Mouse (Mus musculus): Measurements from ENCODE around the gene Lrch1. TPM values are rescaled to one million over a fixed set of nuclear protein-coding genes. Genes with fewer than 3 reads are reported as not detected.

The Lrch1 gene
- polyA plus RNA-seq, 2 experiments = 2.7 to 3.4 TPM

DNA sequence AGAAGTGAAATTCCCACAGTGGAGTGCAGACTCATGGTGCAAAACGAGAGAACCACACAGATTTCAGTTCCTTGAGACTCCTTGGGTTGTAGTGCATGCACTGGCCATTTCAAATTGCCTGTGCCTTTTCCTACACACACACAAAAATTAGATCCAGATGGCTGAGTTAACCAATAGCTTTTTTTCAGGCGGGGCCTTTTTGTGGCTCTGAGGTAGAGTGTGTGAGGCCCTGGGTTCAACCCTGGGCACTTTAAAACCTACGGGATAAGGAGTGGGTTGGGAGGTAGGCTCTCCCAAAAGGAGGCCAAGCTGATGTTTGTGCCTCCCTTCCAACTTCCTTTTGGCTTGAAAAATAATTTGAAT is 15.7 kb upstream of the Lrch1 start:
- H3K27ac ChIP-seq = no peak overlapping the region

DNA sequence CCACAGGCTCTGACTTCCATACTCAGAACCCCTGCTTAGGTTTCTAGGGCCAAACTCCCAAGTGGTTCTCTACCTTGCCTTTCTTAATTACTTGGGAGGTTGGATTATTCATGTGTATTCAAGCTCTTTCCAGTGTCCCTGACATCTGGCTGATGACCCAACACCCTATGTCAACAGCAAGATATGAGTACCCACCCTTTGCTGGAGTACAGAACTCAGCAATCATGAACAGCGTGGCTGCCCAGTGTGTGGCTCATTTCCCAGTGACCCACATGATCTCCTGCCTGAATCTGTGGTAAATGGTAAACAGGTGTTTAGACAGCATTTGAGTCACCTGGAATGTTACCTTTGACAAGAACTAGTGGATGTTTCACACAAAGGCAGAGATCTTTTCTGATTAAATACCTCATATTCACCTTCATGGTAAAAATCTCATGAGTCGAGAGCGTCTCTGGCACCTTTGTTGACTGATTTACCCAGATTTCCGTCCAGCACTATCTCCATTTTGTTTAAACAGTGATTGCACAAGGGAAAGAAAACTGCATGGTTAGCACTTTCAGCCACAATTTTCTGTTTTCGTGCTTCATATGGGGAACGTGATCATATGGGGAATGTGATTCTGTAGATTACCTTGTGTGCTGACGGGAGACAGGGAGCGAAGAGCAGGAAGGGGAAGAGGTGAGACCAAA is 15.2 kb upstream of the Lrch1 start:
- Histone ChIP-seq H3K27me3 (ENCODE audit: control insufficient read depth, insufficient read depth, low read length) (no peaks in the 10 kb centered on the region), H3K4me3 (ENCODE audit: insufficient read depth in 1 of 2, low read depth in 2 of 2, low read length in 2 of 2) (no peak overlapping the region), H3K9ac (replicated peaks) (no peak overlapping the region), H3K4me2 (ENCODE audit: low read depth) (no peak overlapping the region), H3K27ac (no peak overlapping the region), H3K9me3 (ENCODE audit: control insufficient read depth, low read length) (no peaks in the 10 kb centered on the region), H3K36me3 (replicated peaks; ENCODE audit: control insufficient read depth, insufficient read depth, low read depth) (no peaks in the 10 kb centered on the region), H3K4me1 (replicated peaks; ENCODE audit: control insufficient read depth in 2 of 2, insufficient read depth in 2 of 2, low read length in 1 of 2) (peaks cover 0 to 10% of the 10 kb centered on the region in 2 experiments; a peak in 1 of 4 replicates)
- no peak for DNase-seq (ENCODE audit: low read depth in 3 of 3, low spot score in 3 of 3)
- TF ChIP-seq EP300 (IDR thresholded peaks at IDR 0.05; ENCODE audit: low read depth) (no peak), CTCF (IDR thresholded peaks at IDR 0.05; ENCODE audit: low read depth) (no peak)
- ATAC-seq (ENCODE audit: insufficient read depth) = no peak
- WGBS (ENCODE audit: insufficient replicate concordance) = 60% methylated on average over 8 of the region's 8 CpGs

More for the DNA sequence above, 15.7 kb upstream of the Lrch1 start:
- TF ChIP-seq EP300 (IDR thresholded peaks at IDR 0.05; ENCODE audit: low read depth) = no peak
- TF ChIP-seq CTCF (IDR thresholded peaks at IDR 0.05; ENCODE audit: low read depth) = no peak
- DNase-seq (ENCODE audit: low read depth in 3 of 3, low spot score in 3 of 3) = no peak
- 55% methylated on average over 3 of the region's 3 CpGs for WGBS (ENCODE audit: insufficient replicate concordance)
- no peak overlapping the region for H3K4me2 ChIP-seq (ENCODE audit: low read depth)
- H3K4me1 ChIP-seq (replicated peaks; ENCODE audit: control insufficient read depth in 2 of 2, insufficient read depth in 2 of 2, low read length in 1 of 2) = peaks cover 0 to 10% of the 10 kb centered on the region in 2 experiments; a peak in 1 of 4 replicates
- no peaks in the 10 kb centered on the region for H3K9me3 ChIP-seq (ENCODE audit: control insufficient read depth, low read length)
- H3K36me3 ChIP-seq (replicated peaks; ENCODE audit: control insufficient read depth, insufficient read depth, low read depth) = no peaks in the 10 kb centered on the region
- no peak overlapping the region for H3K4me3 ChIP-seq (ENCODE audit: insufficient read depth in 1 of 2, low read depth in 2 of 2, low read length in 2 of 2)
- H3K27me3 ChIP-seq (ENCODE audit: control insufficient read depth, insufficient read depth, low read length) = no peaks in the 10 kb centered on the region
- ATAC-seq (ENCODE audit: insufficient read depth) = no peak
- H3K9ac ChIP-seq (replicated peaks) = no peak overlapping the region

DNA sequence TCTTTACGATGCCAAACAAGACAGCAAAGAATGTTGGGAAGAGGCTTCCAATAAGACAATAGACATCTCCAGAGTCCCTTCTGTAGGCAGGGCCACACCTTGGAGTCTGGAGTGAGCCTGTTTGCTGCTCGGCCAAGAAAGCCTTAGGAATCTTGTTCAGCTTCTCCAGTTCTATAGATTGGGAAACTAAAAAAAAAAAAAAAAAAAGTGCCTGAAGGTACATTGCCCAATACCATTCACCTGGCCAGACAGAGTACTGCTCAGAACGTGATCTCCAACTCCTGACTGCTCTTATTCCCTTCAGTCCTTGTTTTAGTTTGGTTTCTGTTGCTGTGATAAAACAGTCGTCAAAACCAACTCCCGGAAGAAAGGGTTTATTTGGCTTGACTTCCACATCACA is 12.9 kb upstream of the Lrch1 start:
- Histone ChIP-seq H3K9ac (replicated peaks) (no peak overlapping the region), H3K4me1 (replicated peaks; ENCODE audit: control insufficient read depth in 2 of 2, insufficient read depth in 2 of 2, low read length in 1 of 2) (peaks cover 0 to 10% of the 10 kb centered on the region in 2 experiments; a peak in 1 of 4 replicates), H3K27me3 (ENCODE audit: control insufficient read depth, insufficient read depth, low read length) (no peaks in the 10 kb centered on the region), H3K9me3 (ENCODE audit: control insufficient read depth, low read length) (no peaks in the 10 kb centered on the region), H3K4me3 (ENCODE audit: insufficient read depth in 1 of 2, low read depth in 2 of 2, low read length in 2 of 2) (no peak overlapping the region), H3K4me2 (ENCODE audit: low read depth) (no peak overlapping the region), H3K27ac (no peak overlapping the region), H3K36me3 (replicated peaks; ENCODE audit: control insufficient read depth, insufficient read depth, low read depth) (no peaks in the 10 kb centered on the region)
- 63% methylated on average over 5 of the region's 5 CpGs for WGBS (ENCODE audit: insufficient replicate concordance)
- TF ChIP-seq CTCF (IDR thresholded peaks at IDR 0.05; ENCODE audit: low read depth) = no peak
- no peak for TF ChIP-seq EP300 (IDR thresholded peaks at IDR 0.05; ENCODE audit: low read depth)
- DNase-seq (ENCODE audit: low read depth in 3 of 3, low spot score in 3 of 3) (no peak), ATAC-seq (ENCODE audit: insufficient read depth) (no peak)

DNA sequence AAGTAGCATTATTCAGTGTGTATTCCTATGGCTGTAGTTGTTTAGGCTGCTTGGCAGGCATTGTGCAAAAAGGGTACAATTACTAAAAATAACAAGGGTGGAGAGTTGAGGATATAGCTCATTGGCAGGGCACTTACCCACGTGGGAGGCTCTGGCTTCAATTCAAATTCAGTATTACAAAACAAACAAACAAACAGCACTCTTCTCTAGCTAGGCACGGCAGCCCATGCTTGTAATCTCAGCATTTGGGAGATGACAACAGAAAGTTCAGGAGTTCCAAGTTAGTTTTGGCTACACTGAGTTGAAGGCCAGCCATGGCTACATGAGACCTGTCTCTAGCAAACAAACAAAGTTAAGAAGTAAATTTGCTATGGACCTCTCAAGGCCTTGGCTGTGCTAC is 9.0 kb upstream of the Lrch1 start:
- Histone ChIP-seq H3K4me2 (ENCODE audit: low read depth) (no peak overlapping the region), H3K4me1 (replicated peaks; ENCODE audit: control insufficient read depth in 2 of 2, insufficient read depth in 2 of 2, low read length in 1 of 2) (no peaks in the 10 kb centered on the region), H3K9ac (replicated peaks) (no peak overlapping the region), H3K36me3 (replicated peaks; ENCODE audit: control insufficient read depth, insufficient read depth, low read depth) (no peaks in the 10 kb centered on the region), H3K27me3 (ENCODE audit: control insufficient read depth, insufficient read depth, low read length) (peaks cover 3% of the 10 kb centered on the region; the same call in 1 of the 2 replicates), H3K9me3 (ENCODE audit: control insufficient read depth, low read length) (no peaks in the 10 kb centered on the region), H3K4me3 (ENCODE audit: insufficient read depth in 1 of 2, low read depth in 2 of 2, low read length in 2 of 2) (no peak overlapping the region), H3K27ac (no peak overlapping the region)
- no peak for DNase-seq (ENCODE audit: low read depth in 3 of 3, low spot score in 3 of 3)
- TF ChIP-seq CTCF (IDR thresholded peaks at IDR 0.05; ENCODE audit: low read depth) = no peak
- TF ChIP-seq EP300 (IDR thresholded peaks at IDR 0.05; ENCODE audit: low read depth) = no peak
- 47% methylated on average over 2 of the region's 2 CpGs for WGBS (ENCODE audit: insufficient replicate concordance)
- no peak for ATAC-seq (ENCODE audit: insufficient read depth)

DNA sequence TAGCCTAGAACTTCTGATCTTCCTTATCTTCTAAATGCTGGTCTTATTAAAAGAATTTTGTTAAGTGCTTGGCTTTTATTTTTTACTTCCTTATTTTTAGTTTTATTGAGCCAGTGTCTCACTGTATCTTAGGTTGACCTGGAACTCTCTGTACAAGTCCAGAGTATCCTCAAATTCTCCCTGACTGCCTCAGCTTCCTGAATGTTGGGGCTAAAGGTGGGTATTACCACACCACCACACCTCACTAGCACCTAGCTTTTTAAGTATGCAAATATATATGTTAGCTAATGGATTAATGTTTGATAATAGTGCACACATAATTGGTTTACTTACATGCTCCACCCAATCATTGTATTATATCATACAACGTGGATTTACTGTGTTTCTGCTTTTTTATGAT is 8.6 kb upstream of the Lrch1 start:
- Histone ChIP-seq H3K4me1 (replicated peaks; ENCODE audit: control insufficient read depth in 2 of 2, insufficient read depth in 2 of 2, low read length in 1 of 2) (no peaks in the 10 kb centered on the region), H3K9me3 (ENCODE audit: control insufficient read depth, low read length) (no peaks in the 10 kb centered on the region), H3K4me3 (ENCODE audit: insufficient read depth in 1 of 2, low read depth in 2 of 2, low read length in 2 of 2) (no peak overlapping the region), H3K27me3 (ENCODE audit: control insufficient read depth, insufficient read depth, low read length) (peaks cover 3% of the 10 kb centered on the region; the same call in 1 of the 2 replicates), H3K9ac (replicated peaks) (no peak overlapping the region), H3K36me3 (replicated peaks; ENCODE audit: control insufficient read depth, insufficient read depth, low read depth) (no peaks in the 10 kb centered on the region), H3K4me2 (ENCODE audit: low read depth) (no peak overlapping the region), H3K27ac (no peak overlapping the region)
- ATAC-seq (ENCODE audit: insufficient read depth) = no peak
- WGBS (ENCODE audit: insufficient replicate concordance) = 52% methylated on average over 1 of the region's 1 CpGs
- TF ChIP-seq CTCF (IDR thresholded peaks at IDR 0.05; ENCODE audit: low read depth) = no peak
- no peak for TF ChIP-seq EP300 (IDR thresholded peaks at IDR 0.05; ENCODE audit: low read depth)
- no peak for DNase-seq (ENCODE audit: low read depth in 3 of 3, low spot score in 3 of 3)

Data from liver, embryonic 14.5 days (tissue).